Mouse (Mus musculus) embryonic stem cell, embryonic (primary cell): ENCODE data around the gene Inava.

Experiments used
- CTCF ChIA-PET, 4 experiments: fragments of 300-600 bp in 2 of 4; fragments of 350-600 bp in 2 of 4; sonication (Branson Sonifier 250); formaldehyde crosslinking; loops; one replicate each; lab custom pipeline; 2022; ENCODE audit warnings: inconsistent platforms in 2 of 4; lab: Charles Lee
- POLR2A ChIA-PET, 4 experiments: fragments of 300-600 bp in 2 of 4; fragments of 350-600 bp in 2 of 4; sonication (Branson Sonifier 250); formaldehyde crosslinking; loops; one replicate each; lab custom pipeline; 2022; ENCODE audit warnings: antibody characterized with exemption in 4 of 4, inconsistent platforms in 1 of 4; lab: Charles Lee

Gene Inava

GRCm38 (mm10) chr1:136233892-136234594 is at the start of gene Inava:
Gene Inava (minus strand): TSS chr1:136234264.
- CTCF ChIA-PET, result interaction anchor here in 1 of 4 experiments (0.5 to 0.7 kb wide), 4 partner anchors 24 to 161 kb away, joined by 3 to 6 read pairs (median 4); no protein-coding TSS in a partner anchor
- POLR2A ChIA-PET, result interaction anchor here in 3 of 4 experiments (0.6 to 1.9 kb wide), 18 partner anchors 10 to 265 kb away, joined by 3 to 8 read pairs (median 4); partner anchors contain the start of genes Ddx59 (in 2 of the 3), Gpr25 (in 1 of the 3), Kif14 (in 1 of the 3) and Mroh3 (in 1 of the 3)

- CTCF ChIA-PET, result no interaction called here
- POLR2A ChIA-PET, result no interaction called here
Observed at GRCm38 (mm10) chr1:136277366-136277765, 43.3 kb upstream of the Inava start.

GRCm38 (mm10) chr1:136268224-136268623 is 34.2 kb upstream of the Inava start:
- POLR2A ChIA-PET, result no interaction called here

GRCm38 (mm10) chr1:136266127-136266526 is 32.1 kb upstream of the Inava start:
- POLR2A ChIA-PET, result interaction anchor here in 1 of 4 experiments (0.6 kb wide), 1 partner anchor 12 kb away, joined by 4 read pairs; no protein-coding TSS in a partner anchor

More at GRCm38 (mm10) chr1:136268224-136268623, 34.2 kb upstream of the Inava start:
- CTCF ChIA-PET, result interaction anchor here in 1 of 4 experiments (0.6 to 1.0 kb wide), 2 partner anchors 109 to 302 kb away, joined by 3 to 7 read pairs; no protein-coding TSS in a partner anchor

GRCm38 (mm10) chr1:136263355-136263754 is 29.3 kb upstream of the Inava start:
- CTCF ChIA-PET, result no interaction called here

More at GRCm38 (mm10) chr1:136266127-136266526, 32.1 kb upstream of the Inava start:
- CTCF ChIA-PET, result no interaction called here

GRCm38 (mm10) chr1:136260635-136261238 is 26.7 kb upstream of the Inava start, which contains the start of gene Gpr25:
Gene Gpr25 (minus strand): TSS chr1:136260873.
- ChIA-PET CTCF (interaction anchor here in 2 of 4 experiments (0.6 to 1.2 kb wide), 3 partner anchors 45 to 91 kb away, joined by 3 to 13 read pairs (median 3); no protein-coding TSS in a partner anchor), POLR2A (interaction anchor here in 2 of 4 experiments (0.6 to 1.7 kb wide), 3 partner anchors 28 to 205 kb away, joined by 3 to 5 read pairs (median 4); partner anchors contain the start of genes Ddx59 (in 1 of the 2) and Kif14 (in 1 of the 2))

More at GRCm38 (mm10) chr1:136263355-136263754, 29.3 kb upstream of the Inava start:
- POLR2A ChIA-PET, result interaction anchor here in 1 of 4 experiments (0.7 kb wide), 1 partner anchor 8 kb away, joined by 3 read pairs; no protein-coding TSS in a partner anchor

- ChIA-PET POLR2A (interaction anchor here in 3 of 4 experiments (0.6 to 1.7 kb wide), 4 partner anchors 27 to 206 kb away, joined by 3 to 5 read pairs (median 4); partner anchors contain the start of genes Ddx59 (in 1 of the 3) and Kif14 (in 1 of the 3)), CTCF (interaction anchor here in 2 of 4 experiments (0.6 to 1.2 kb wide), 3 partner anchors 44 to 90 kb away, joined by 3 to 13 read pairs (median 3); no protein-coding TSS in a partner anchor)
Observed at GRCm38 (mm10) chr1:136259893-136260634, 26.0 kb upstream of the Inava start.

- CTCF ChIA-PET, result interaction anchor here in 1 of 4 experiments (1.2 kb wide), 1 partner anchor 44 kb away, joined by 3 read pairs; no protein-coding TSS in a partner anchor
- POLR2A ChIA-PET, result interaction anchor here in 2 of 4 experiments (0.8 to 1.7 kb wide), 2 partner anchors 27 to 120 kb away, joined by 3 to 4 read pairs; no protein-coding TSS in a partner anchor
Observed at GRCm38 (mm10) chr1:136259543-136259892, 25.5 kb upstream of the Inava start.

- ChIA-PET POLR2A (interaction anchor here in 2 of 4 experiments (0.7 to 1.1 kb wide), 4 partner anchors 84 to 880 kb away, joined by 3 to 11 read pairs (median 3); no protein-coding TSS in a partner anchor), CTCF (interaction anchor here in 1 of 4 experiments (0.5 kb wide), 1 partner anchor 780 kb away, joined by 3 read pairs; no protein-coding TSS in a partner anchor)
Observed at GRCm38 (mm10) chr1:136258495-136258894, 24.4 kb upstream of the Inava start.

GRCm38 (mm10) chr1:136255657-136256056 is 21.6 kb upstream of the Inava start:
- ChIA-PET POLR2A (interaction anchor here in 1 of 4 experiments (0.7 kb wide), 1 partner anchor 280 kb away, joined by 3 read pairs; no protein-coding TSS in a partner anchor), CTCF (interaction anchor here in 1 of 4 experiments (0.7 kb wide), 1 partner anchor 22 kb away, joined by 7 read pairs; no protein-coding TSS in a partner anchor)

- CTCF ChIA-PET, result interaction anchor here in 1 of 4 experiments (0.7 kb wide), 1 partner anchor 22 kb away, joined by 7 read pairs; no protein-coding TSS in a partner anchor
- POLR2A ChIA-PET, result interaction anchor here in 1 of 4 experiments (0.7 kb wide), 1 partner anchor 280 kb away, joined by 3 read pairs; no protein-coding TSS in a partner anchor
Observed at GRCm38 (mm10) chr1:136255174-136255573, 21.1 kb upstream of the Inava start.

- CTCF ChIA-PET, result no interaction called here
- POLR2A ChIA-PET, result interaction anchor here in 1 of 4 experiments (0.8 kb wide), 1 partner anchor 175 kb away, joined by 3 read pairs; no protein-coding TSS in a partner anchor
Observed at GRCm38 (mm10) chr1:136254503-136255065, 20.5 kb upstream of the Inava start.

GRCm38 (mm10) chr1:136253472-136253871 is 19.4 kb upstream of the Inava start:
- POLR2A ChIA-PET, result interaction anchor here in 2 of 4 experiments (0.6 to 0.7 kb wide), 3 partner anchors 13 to 22 kb away, joined by 4 read pairs; no protein-coding TSS in a partner anchor
- CTCF ChIA-PET, result interaction anchor here in 1 of 4 experiments (0.7 kb wide), 2 partner anchors 54 to 206 kb away, joined by 3 read pairs; no protein-coding TSS in a partner anchor

- POLR2A ChIA-PET, result interaction anchor here in 1 of 4 experiments (1.1 kb wide), 1 partner anchor 80 kb away, joined by 3 read pairs; no protein-coding TSS in a partner anchor
- CTCF ChIA-PET, result interaction anchor here in 2 of 4 experiments (0.6 to 0.7 kb wide), 2 partner anchors 39 to 75 kb away, joined by 3 to 4 read pairs; no protein-coding TSS in a partner anchor
Observed at GRCm38 (mm10) chr1:136249662-136250061, 15.6 kb upstream of the Inava start.

GRCm38 (mm10) chr1:136247393-136247792 is 13.3 kb upstream of the Inava start:
- POLR2A ChIA-PET, result interaction anchor here in 1 of 4 experiments (1.3 kb wide), 1 partner anchor 219 kb away, joined by 3 read pairs; the partner anchor contains the start of gene Kif14
- CTCF ChIA-PET, result no interaction called here

- ChIA-PET POLR2A (no interaction called here), CTCF (no interaction called here)
Observed at GRCm38 (mm10) chr1:136244469-136244868, 10.4 kb upstream of the Inava start.
